Mouse (Mus musculus) T-cell, adult 2 months (primary cell): ENCODE data around the gene Dnaic2.

ENCODE experiments used
- DNase-seq: peaks from one replicate; pipeline ENCODE4 v3.0.0; 2022; ENCODE audit warnings: low spot score

The Dnaic2 gene

DNA sequence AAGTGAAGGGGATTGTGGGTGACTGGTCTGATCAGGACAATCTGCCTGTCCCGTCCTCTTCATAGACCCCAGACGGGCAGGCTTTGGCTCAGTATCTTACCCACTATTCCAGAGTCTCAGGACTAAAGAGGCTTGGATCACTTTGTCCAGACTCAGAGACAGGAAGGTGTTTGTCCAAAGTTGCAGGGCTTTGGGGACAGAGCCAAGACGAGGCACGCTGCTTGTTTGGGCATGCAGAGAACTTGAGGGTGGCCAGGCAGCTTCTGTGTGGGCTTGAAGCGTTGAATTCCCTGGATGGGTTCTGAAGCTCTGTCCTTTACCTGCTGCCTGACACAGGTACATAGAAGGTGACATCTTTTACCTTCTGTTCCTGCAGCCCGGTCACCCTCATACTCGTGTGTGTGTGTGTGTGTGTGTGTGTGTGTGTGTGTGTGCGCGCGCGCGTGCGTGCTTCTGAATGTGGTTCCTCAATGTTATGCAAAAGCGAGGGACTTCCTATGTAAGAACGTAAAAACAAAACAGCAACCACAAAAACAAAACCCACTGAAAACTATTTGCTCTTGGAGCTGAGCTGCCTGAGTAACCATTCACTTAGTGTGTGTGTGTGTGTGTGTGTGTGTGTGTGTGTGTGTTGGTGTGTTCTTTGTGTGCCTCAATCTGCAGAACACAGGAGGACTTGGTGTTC, 24.8 kb upstream of the Dnaic2 start:
- peak; percentile 43 for DNase-seq

- DNase-seq: no peak
Observed at GRCm38 (mm10) chr11:114702996-114703361, 24.2 kb upstream of the Dnaic2 start.

DNA sequence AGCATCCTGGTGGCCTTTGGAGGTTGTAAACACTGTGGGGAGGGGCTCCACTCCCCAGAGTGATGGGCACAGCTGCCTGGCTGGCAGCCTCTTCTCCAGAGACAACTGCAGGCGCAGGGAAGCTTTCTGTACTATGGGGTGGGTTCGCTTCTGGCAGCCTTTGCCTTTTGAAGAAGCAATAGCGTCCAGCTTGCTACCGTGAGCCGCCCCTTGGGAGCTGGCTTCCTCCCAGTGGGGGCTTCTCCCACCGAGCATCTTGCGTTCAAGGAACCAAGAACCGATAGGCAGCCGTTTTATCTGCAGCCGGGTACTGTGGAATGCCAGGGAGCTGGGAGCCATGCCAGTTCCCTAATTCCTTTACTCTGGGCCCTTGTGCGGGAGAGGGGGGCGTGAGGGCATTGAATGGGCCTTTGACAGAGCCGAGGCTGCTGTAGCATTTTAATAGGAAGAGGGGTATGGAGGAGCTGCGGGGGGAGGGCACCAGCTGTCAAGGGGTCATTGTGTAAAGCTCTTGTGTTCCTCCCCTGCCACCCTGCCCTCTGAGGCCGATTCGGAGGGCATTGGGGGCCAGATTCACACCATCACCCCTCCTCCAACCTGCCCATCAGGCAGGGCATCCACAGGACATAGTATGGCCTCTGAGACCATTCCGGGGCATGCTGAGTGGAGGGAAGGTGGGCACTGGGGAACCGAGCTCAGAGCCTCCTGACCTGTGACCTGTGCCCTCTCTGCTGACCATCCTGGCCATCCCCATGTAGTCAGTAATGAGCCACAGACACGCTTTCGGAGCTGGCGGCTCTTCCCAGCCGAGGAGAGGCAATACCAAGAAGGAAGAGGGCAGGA, 22.9 kb upstream of the Dnaic2 start:
- no peak for DNase-seq

DNA sequence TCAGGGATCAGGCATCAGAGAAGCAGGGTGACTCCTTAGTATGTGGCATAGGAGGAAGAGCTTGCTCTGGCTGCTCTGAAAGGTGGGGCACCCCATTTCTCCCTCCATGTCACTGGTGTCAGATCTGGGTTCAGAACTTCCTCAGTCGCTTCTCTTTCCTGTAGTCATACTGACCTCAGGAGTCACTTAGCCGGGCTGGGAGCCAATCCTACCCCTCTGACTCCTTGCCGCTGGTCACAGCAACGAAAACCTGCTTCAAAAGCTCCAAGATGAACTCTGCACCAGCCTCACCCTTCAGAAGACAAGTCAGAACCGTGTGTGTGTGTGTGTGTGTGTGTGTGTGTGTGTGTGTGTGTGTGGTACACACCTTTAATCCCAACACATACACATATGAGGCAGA, 20.9 kb upstream of the Dnaic2 start:
- no peak for DNase-seq

DNA sequence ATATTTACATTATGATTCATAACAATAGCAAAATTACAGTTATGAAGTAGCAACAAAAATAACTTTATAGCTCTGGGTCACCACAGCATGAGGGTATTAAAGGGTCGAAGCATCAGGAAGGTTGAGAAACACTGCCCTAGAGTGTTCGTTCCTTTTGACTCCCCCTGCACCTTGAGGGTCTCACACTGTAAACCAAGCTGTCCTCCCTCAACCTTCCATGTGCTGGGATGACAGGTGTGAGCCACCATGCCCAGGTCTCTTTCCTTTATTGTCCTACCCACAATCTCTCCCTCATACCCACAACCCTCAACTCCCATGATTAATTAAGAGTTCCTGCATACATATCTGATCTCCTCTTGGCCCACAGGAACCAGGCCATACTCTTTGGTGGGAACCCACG, 15.8 kb upstream of the Dnaic2 start:
- no peak for DNase-seq

- no peak for DNase-seq
Observed at GRCm38 (mm10) chr11:114711861-114712260, 15.3 kb upstream of the Dnaic2 start.

- no peak for DNase-seq
Observed at GRCm38 (mm10) chr11:114714526-114714925, 12.7 kb upstream of the Dnaic2 start.

DNA sequence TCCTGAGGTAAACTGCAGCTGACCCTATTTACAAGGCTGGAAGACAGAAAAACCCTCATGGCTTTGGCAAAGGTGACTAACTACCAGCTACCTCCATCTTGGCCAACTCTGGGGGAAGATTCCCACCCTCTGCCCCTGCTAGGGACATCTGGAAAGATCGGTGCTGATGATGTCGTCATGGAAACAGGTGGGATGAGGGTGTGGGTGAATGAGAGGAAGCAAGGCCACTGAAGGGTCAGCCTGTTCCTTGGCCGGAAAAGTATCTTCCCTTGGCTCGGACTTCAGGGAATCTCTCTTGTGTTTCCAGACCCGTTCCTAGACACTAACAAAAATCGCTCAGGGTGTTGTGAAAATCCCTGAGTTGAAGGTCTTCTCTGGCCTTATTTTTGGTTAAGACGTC, 11.7 kb upstream of the Dnaic2 start:
- no peak for DNase-seq

- DNase-seq: no peak
Observed at GRCm38 (mm10) chr11:114720535-114720934, 6.7 kb upstream of the Dnaic2 start.

DNA sequence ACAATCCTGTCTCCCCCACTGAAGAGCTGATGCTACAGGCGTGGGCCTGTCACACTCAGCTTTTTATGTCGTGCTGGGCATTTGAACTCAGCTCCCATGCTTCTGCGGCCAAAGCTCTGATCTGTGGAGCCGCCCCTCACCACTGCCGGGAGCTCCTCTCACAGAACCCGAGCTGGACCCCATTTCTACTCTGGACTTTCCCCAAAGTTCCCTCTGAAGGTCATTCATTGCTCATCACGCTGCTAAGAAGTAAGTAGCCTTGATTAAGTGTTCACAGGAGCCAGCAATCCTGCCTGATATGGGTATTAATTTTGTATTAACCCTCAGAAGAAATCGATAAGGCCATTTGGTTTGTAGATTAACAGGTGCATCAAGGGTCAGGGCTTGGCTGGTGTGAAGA, 4.8 kb upstream of the Dnaic2 start:
- no peak for DNase-seq

DNA sequence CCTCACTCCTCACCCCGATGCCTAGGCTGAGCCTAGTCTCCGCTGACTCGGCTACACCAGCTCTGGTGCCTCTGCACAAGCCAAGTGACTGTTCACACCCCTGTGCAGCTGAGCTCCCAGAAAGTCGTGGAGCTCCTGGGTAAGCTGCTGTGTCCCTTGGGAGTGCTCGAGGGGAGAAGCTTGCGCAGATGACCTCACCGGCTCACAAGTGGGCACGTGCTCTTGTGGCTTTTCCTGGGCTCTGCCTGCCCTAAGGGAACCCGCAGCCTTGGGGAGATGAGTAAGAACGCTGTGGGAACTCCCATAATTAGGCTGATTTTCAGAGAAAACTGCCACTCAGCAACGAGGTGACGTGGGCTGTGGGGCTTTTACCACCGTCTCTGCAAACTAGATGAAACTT, 4.2 kb upstream of the Dnaic2 start:
- no peak for DNase-seq

GRCm38 (mm10) chr11:114724787-114725590, 2.2 kb upstream of the Dnaic2 start:
- no peak for DNase-seq

- no peak for DNase-seq
Observed at GRCm38 (mm10) chr11:114727826-114728186, 598 bp downstream of the Dnaic2 start.

- no peak for DNase-seq
Observed at GRCm38 (mm10) chr11:114728333-114728732, 1.1 kb downstream of the Dnaic2 start.

DNA sequence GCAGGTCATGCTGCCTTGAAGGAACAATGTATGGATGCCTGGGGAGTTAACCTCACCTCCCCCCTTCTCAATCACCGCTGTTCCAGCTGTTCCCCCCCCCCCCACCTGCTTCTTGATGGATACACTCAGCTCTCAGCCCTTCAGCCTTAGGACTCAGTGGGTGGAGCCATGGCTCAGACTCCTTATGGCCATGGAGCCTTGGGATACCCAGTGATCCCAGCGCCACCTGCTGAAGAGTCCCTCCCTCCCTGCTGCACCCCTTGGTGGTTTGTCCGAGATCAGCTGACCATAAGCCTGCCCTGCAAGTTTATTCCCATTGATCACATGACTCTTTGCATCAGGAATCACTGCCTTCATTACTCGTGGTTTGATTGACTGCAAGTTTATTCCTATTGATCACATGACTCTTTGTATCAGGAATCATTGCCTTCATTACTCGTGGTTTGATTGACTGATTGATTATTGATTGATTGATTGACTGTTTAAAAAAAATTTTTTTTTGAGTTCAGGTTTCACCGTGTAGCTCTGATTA, 2.7 kb downstream of the Dnaic2 start:
- DNase-seq: no peak

GRCm38 (mm10) chr11:114731711-114732110, 4.5 kb downstream of the Dnaic2 start:
- DNase-seq: no peak

- no peak for DNase-seq
Observed at GRCm38 (mm10) chr11:114732890-114733289, 5.7 kb downstream of the Dnaic2 start.

DNA sequence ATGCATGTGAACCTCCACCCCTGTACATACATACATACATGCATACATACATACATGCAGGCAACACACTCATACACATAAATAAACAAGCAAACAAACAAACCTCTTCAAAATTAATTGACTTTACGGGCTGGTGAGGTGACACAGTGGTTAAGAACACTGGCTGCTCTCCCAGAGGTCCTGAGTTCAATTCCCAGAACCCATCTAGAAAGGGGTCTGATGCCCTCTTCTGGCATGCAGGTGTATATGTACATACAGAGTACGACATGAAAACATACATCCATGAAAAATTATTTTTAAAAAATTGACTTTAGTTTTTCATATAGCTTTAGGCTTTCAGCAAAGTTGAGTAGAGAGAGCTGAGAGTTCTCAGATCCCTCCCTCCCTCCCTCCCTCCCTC, 8.9 kb downstream of the Dnaic2 start:
- DNase-seq: no peak

DNA sequence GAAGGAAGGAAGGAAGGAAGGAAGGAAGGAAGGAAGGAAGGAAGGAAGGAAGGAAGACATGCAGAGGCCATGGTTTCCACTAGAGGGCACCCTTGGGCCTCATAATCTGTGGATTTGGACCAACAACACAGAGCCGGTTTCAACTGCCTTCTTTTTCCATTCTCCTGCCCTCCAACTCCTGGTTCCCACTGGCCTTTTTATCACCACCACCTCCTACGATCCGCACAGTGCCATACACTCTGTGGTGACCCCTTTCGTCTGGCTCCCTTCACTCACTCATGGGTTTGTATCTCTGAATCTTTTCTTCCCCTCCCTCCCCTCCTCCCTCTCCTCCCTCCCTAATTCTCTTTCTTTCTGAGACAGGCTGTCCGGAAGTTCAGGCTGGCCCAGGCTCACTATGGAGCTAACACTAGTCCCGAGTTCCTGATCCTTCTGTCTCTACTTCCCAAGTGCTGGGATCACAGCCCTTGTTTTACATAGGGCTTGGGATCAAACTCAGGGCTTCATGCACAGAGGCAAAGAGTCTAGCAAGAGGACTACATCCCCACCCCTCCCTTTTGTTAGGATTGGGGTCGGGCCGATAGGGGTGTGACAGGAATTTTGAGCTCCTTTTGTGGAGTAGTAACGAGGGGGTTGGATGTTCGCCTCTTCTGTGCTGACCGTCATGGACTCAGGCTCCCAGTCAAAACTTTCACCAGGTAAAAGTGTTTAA, 9.9 kb downstream of the Dnaic2 start:
- no peak for DNase-seq

GRCm38 (mm10) chr11:114740598-114740997, 13.4 kb downstream of the Dnaic2 start:
- DNase-seq: no peak

GRCm38 (mm10) chr11:114741451-114741850, 14.2 kb downstream of the Dnaic2 start:
- no peak for DNase-seq

DNA sequence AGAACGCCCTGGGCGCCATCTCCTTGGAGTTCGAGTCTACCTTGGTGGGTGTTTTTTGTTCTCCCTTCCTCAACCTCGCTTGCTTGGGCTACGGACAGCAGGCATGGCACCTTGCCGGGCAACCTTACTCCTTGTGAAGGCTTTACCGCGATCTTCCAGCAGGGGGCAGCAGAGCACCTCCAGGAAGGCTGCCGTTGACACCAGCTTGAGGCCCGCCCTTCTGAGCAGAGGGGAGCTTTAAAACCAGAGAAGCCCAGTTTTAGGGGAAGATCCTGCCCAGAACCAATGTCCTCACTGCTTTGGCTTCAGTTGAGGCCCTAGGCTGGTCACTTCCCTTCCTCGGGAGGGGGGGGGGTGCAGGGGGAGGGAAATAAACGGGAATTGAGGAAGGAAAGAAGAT, 17.9 kb downstream of the Dnaic2 start:
- DNase-seq: peak; percentile 74
